Mouse (Mus musculus): ENCODE measurements around the gene Apol6. TPM values are rescaled to one million over a fixed set of nuclear protein-coding genes. Genes with fewer than 3 reads are reported as not detected.

Apol6 gene
- not detected in 2 replicates for polyA plus RNA-seq (2015; fragmentation: Nextera tagmentation; extraction: Ambion mirVana)

DNA sequence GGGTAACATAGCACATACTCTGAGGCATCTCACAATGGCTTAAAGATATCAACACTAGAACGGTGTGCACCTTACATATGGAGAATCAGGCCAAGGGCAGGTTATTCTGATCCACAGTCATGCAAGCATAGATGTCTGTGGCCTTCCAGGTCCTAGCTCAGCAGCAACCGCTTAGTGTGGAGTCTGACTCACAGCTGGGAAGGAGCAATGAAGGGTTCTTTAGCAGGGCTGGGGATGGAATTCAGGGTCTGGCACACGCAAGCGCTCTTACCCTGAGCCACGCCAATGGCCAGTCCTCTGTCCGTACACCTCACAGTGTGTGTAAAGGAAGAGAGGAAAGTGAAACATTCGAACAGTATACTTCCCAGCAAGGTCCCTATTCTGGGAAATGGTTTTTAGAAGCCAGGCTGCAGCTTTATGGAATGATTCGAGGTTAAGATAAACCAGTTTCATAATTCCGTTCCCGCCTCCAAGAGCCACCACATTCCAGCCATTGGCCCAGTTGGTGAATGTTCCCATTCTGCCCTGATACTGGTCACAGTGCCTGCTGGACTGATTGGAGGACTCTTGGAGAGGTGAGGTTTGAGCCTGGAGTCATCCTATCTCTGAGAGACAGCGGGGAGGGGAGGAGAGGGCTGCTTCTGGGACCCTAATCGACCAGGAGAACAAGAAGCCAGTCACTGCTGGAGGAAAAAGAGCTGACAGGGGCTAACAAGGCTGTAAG is at the start of gene Apol6:
Gene Apol6, plus strand, starts transcription at position 133 of the 724 bp plus-strand sequence.
- Histone ChIP-seq H3K36me3 (replicated peaks; ENCODE audit: insufficient read depth, low read length) (no peaks in the 10 kb centered on the region), H3K27ac (ENCODE audit: low read depth) (no peak within 1 kb of the TSS), H3K4me3 (ENCODE audit: low read depth, low read length) (no peak within 1 kb of the TSS), H3K27me3 (ENCODE audit: insufficient read depth, low read length) (no peaks in the 10 kb centered on the region), H3K4me2 (ENCODE audit: low read depth, low read length) (no peak within 1 kb of the TSS), H3K4me1 (ENCODE audit: insufficient read depth) (no peaks in the 10 kb centered on the region), H3K9me3 (ENCODE audit: low read length) (no peaks in the 10 kb centered on the region), H3K9ac (replicated peaks) (no peak within 1 kb of the TSS)
- TF ChIP-seq EP300 (IDR thresholded peaks at IDR 0.05; ENCODE audit: low read depth) (no peak), CTCF (IDR thresholded peaks at IDR 0.05; ENCODE audit: low read depth) (no peak)
- 71% methylated on average over 12 of the region's 12 CpGs for WGBS (ENCODE audit: insufficient replicate concordance)
- DNase-seq (no peak), ATAC-seq (no peak)

GRCm38 (mm10) chr15:76998048-76998447 is 46.5 kb upstream of the Apol6 start:
- Histone ChIP-seq H3K27me3 (ENCODE audit: insufficient read depth, low read length) (no peaks in the 10 kb centered on the region), H3K9ac (replicated peaks) (no peak overlapping the region), H3K27ac (ENCODE audit: low read depth) (no peak overlapping the region), H3K4me2 (ENCODE audit: low read depth, low read length) (no peak overlapping the region), H3K4me3 (ENCODE audit: low read depth, low read length) (no peak overlapping the region), H3K36me3 (replicated peaks; ENCODE audit: insufficient read depth, low read length) (no peaks in the 10 kb centered on the region), H3K4me1 (ENCODE audit: insufficient read depth) (no peaks in the 10 kb centered on the region), H3K9me3 (ENCODE audit: low read length) (no peaks in the 10 kb centered on the region)
- DNase-seq (no peak), ATAC-seq (no peak)
- TF ChIP-seq CTCF (IDR thresholded peaks at IDR 0.05; ENCODE audit: low read depth) (no peak), EP300 (IDR thresholded peaks at IDR 0.05; ENCODE audit: low read depth) (no peak)
- 60% methylated on average over 2 of the region's 2 CpGs for WGBS (ENCODE audit: insufficient replicate concordance)

GRCm38 (mm10) chr15:76998878-76999588 is 45.5 kb upstream of the Apol6 start:
- no peaks in the 10 kb centered on the region for H3K9me3 ChIP-seq (ENCODE audit: low read length)
- H3K36me3 ChIP-seq (replicated peaks; ENCODE audit: insufficient read depth, low read length), result no peaks in the 10 kb centered on the region
- no peak overlapping the region for H3K27ac ChIP-seq (ENCODE audit: low read depth)
- no peaks in the 10 kb centered on the region for H3K4me1 ChIP-seq (ENCODE audit: insufficient read depth)
- TF ChIP-seq EP300 (IDR thresholded peaks at IDR 0.05; ENCODE audit: low read depth) (no peak), CTCF (IDR thresholded peaks at IDR 0.05; ENCODE audit: low read depth) (no peak)
- WGBS (ENCODE audit: insufficient replicate concordance), result 47% methylated on average over 21 of the region's 21 CpGs
- no peak overlapping the region for H3K4me3 ChIP-seq (ENCODE audit: low read depth, low read length)
- no peaks in the 10 kb centered on the region for H3K27me3 ChIP-seq (ENCODE audit: insufficient read depth, low read length)
- no peak overlapping the region for H3K9ac ChIP-seq (replicated peaks)
- DNase-seq (no peak), ATAC-seq (no peak)
- no peak overlapping the region for H3K4me2 ChIP-seq (ENCODE audit: low read depth, low read length)

DNA sequence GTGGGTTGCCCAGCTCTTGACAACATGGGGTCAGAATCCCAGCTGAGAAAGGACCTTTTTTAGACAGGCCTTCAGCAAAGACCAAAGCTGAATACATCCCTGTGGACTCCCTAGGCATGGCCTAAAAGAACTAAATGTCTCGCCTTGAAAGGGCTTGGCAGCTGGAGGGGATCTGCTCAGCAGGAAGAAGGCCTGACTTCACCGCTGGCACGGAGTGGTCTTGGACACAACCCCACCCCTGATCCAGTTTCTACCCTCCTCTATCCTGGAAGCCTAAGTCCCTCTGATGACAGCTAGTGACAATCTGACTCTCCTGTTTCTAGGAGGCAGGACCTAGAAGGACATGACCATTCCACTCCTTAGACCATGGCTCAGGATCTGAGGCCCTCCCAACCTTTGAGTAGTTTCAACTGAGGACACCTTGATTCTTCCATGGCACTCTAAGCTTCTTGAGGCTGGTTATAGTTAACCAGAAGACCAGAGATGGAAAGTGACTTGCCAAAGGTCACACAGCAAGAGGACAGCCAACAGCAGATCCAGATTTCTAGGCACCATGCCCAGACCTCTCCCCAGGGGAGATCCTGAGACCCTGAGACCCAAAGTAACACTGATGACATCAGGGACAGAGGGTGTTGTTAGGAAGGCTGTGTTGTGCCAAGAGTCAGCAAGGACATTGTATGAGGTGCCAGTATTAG is 41.2 kb upstream of the Apol6 start:
- Histone ChIP-seq H3K4me1 (ENCODE audit: insufficient read depth) (no peaks in the 10 kb centered on the region), H3K27me3 (ENCODE audit: insufficient read depth, low read length) (no peaks in the 10 kb centered on the region), H3K9me3 (ENCODE audit: low read length) (no peaks in the 10 kb centered on the region), H3K27ac (ENCODE audit: low read depth) (no peak overlapping the region), H3K4me2 (ENCODE audit: low read depth, low read length) (no peak overlapping the region), H3K4me3 (ENCODE audit: low read depth, low read length) (no peak overlapping the region), H3K36me3 (replicated peaks; ENCODE audit: insufficient read depth, low read length) (no peaks in the 10 kb centered on the region), H3K9ac (replicated peaks) (no peak overlapping the region)
- 79% methylated on average over 3 of the region's 3 CpGs for WGBS (ENCODE audit: insufficient replicate concordance)
- DNase-seq, result no peak
- TF ChIP-seq EP300 (IDR thresholded peaks at IDR 0.05; ENCODE audit: low read depth), result no peak
- no peak for TF ChIP-seq CTCF (IDR thresholded peaks at IDR 0.05; ENCODE audit: low read depth)
- no peak for ATAC-seq

DNA sequence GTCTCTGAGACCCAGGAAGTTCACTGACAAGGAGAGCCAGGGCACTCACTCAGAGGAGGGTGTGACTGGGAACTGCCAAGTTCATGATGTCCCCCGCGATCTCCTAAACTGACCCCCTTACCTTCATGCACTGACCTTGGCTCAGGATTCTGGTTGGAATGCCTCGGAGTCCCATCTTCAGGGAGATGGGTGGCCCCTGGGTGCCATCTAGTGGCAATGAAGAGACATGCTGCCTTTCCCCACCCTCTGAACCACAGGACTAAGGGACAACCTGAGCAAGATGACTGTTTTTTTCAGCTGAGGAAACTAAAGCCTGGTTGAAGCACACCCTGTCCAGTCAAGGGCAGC is 40.7 kb upstream of the Apol6 start:
- ATAC-seq (no peak), DNase-seq (peak; percentile 43)
- H3K4me3 ChIP-seq (ENCODE audit: low read depth, low read length), result no peak overlapping the region
- TF ChIP-seq CTCF (IDR thresholded peaks at IDR 0.05; ENCODE audit: low read depth) (peak; percentile 81), EP300 (IDR thresholded peaks at IDR 0.05; ENCODE audit: low read depth) (no peak)
- H3K27me3 ChIP-seq (ENCODE audit: insufficient read depth, low read length), result no peaks in the 10 kb centered on the region
- no peak overlapping the region for H3K9ac ChIP-seq (replicated peaks)
- no peaks in the 10 kb centered on the region for H3K36me3 ChIP-seq (replicated peaks; ENCODE audit: insufficient read depth, low read length)
- 18% methylated on average over 3 of the region's 3 CpGs for WGBS (ENCODE audit: insufficient replicate concordance)
- no peaks in the 10 kb centered on the region for H3K9me3 ChIP-seq (ENCODE audit: low read length)
- H3K4me1 ChIP-seq (ENCODE audit: insufficient read depth), result no peaks in the 10 kb centered on the region
- H3K27ac ChIP-seq (ENCODE audit: low read depth), result no peak overlapping the region
- H3K4me2 ChIP-seq (ENCODE audit: low read depth, low read length), result no peak overlapping the region

DNA sequence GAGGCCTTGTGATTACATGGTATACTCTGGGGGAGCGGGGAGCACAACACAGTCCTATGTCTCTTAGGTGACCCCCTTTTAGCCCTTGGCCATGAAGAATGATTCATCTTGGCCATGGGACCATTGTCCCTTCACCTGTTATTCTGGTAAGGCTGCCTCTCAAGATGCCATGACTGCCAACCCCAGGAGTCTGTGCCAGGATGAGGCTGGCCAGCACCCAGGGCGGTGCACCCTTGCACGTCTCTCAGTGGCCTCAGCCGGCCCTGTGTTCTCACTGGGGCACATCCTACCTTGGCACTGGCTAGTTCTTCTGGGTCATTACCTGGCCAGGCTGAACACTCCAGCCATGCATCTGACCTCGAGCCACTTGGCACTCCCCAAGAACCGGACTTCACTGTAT is 35.7 kb upstream of the Apol6 start:
- no peak overlapping the region for H3K4me2 ChIP-seq (ENCODE audit: low read depth, low read length)
- no peak overlapping the region for H3K4me3 ChIP-seq (ENCODE audit: low read depth, low read length)
- TF ChIP-seq EP300 (IDR thresholded peaks at IDR 0.05; ENCODE audit: low read depth) (no peak), CTCF (IDR thresholded peaks at IDR 0.05; ENCODE audit: low read depth) (no peak)
- no peaks in the 10 kb centered on the region for H3K9me3 ChIP-seq (ENCODE audit: low read length)
- no peak for ATAC-seq
- no peak overlapping the region for H3K9ac ChIP-seq (replicated peaks)
- H3K4me1 ChIP-seq (ENCODE audit: insufficient read depth), result no peaks in the 10 kb centered on the region
- H3K27me3 ChIP-seq (ENCODE audit: insufficient read depth, low read length), result no peaks in the 10 kb centered on the region
- 76% methylated on average over 6 of the region's 6 CpGs for WGBS (ENCODE audit: insufficient replicate concordance)
- H3K27ac ChIP-seq (ENCODE audit: low read depth), result no peak overlapping the region
- DNase-seq, result no peak
- H3K36me3 ChIP-seq (replicated peaks; ENCODE audit: insufficient read depth, low read length), result no peaks in the 10 kb centered on the region

Data from liver, postnatal 0 days (tissue).